ENCODE assay signal across 9 mouse cellular contexts in genomic region chr9:69502504-69502903, GRCm38 (mm10). TPM values are rescaled to one million over a fixed set of nuclear protein-coding genes. Genes with fewer than 3 reads are reported as not detected.
DNase-seq lines count a peak whose midpoint lies in the region; ATAC-seq and TF ChIP-seq lines count a peak whose summit lies in the region.
"Had no signal": no experiment of that assay in that cellular context is flagged by ENCODE, and none has a peak within 500 bp of the region (broad histone marks: within the 10 kb centered on the region; RNA-seq: fewer than 3 reads in every experiment).

No protein-coding gene starts in this region.

- peak; percentile 78 for TF ChIP-seq CTCF in heart, postnatal 0 days (IDR thresholded peaks at IDR 0.05; ENCODE audit: low read depth)

- H3K9me3 ChIP-seq in heart, postnatal 0 days (replicated peaks; ENCODE audit: control insufficient read depth, low read length) = no peaks in the 10 kb centered on the region
- H3K9me3 ChIP-seq in heart, embryonic 10.5 days = no peaks in the 10 kb centered on the region
- H3K9me3 ChIP-seq: embryonic facial prominence, embryonic 13.5 days had no signal

- no peak overlapping the region for H3K4me2 ChIP-seq in heart, postnatal 0 days (ENCODE audit: low read depth, low read length)
- H3K4me2 ChIP-seq: embryonic facial prominence, embryonic 13.5 days had no signal

- no peaks in the 10 kb centered on the region for H3K4me1 ChIP-seq in heart, postnatal 0 days (ENCODE audit: control insufficient read depth, insufficient read depth)
- H3K4me1 ChIP-seq in heart, embryonic 10.5 days = no peaks in the 10 kb centered on the region

- H3K27ac ChIP-seq in heart, postnatal 0 days (ENCODE audit: low read depth) = no peak overlapping the region
- H3K27ac ChIP-seq in heart, embryonic 10.5 days = no peak overlapping the region
- H3K27ac ChIP-seq: embryonic facial prominence, embryonic 13.5 days had no signal

- H3K27me3 ChIP-seq in heart, postnatal 0 days (ENCODE audit: control insufficient read depth, insufficient read depth, low read length) = peaks cover 11% of the 10 kb centered on the region
- peaks cover 18% of the 10 kb centered on the region; the same call in 1 of the 2 replicates for H3K27me3 ChIP-seq in heart, embryonic 10.5 days (ENCODE audit: insufficient read depth, poor library complexity, severe bottlenecking)
- H3K27me3 ChIP-seq: embryonic facial prominence, embryonic 13.5 days had no signal

- no peak for DNase-seq in heart, postnatal 0 days (ENCODE audit: low spot score)
- DNase-seq in heart, embryonic 10.5 days (ENCODE audit: low spot score) = no peak
- DNase-seq in NIH3T3 (ENCODE audit: low read depth) = peak; percentile 88
- DNase-seq in cerebellum, adult 9-11 months = peak; percentile 28
- peak; percentile 21 for DNase-seq in gastrocnemius, postnatal 25 days
- peak; percentile 22 to 76 for DNase-seq in left cerebral cortex, adult 8-10 months (ENCODE audit: low spot score in 2 of 2)
- peak; percentile 60 for DNase-seq in thymus, postnatal 14 days

- ATAC-seq in heart, postnatal 0 days (ENCODE audit: insufficient read depth, low read depth) = no peak
- 0 out of 2 replicates have a peak, but pooled peaks have one; percentile 50 for ATAC-seq in monocyte, adult 5-6 weeks (replicated peaks; ENCODE audit: insufficient number of reproducible peaks, low FRiP score, low TSS enrichment, poor library complexity, severe bottlenecking)

- WGBS in heart, postnatal 0 days = 27% methylated on average over 6 of the region's 6 CpGs
- WGBS in heart, embryonic 10.5 days = 33% methylated on average over 6 of the region's 6 CpGs

- H3K9ac ChIP-seq in heart, postnatal 0 days (replicated peaks; ENCODE audit: low read depth, low read length) = no peak overlapping the region
- H3K9ac ChIP-seq: embryonic facial prominence, embryonic 13.5 days had no signal

- no peaks in the 10 kb centered on the region for H3K36me3 ChIP-seq in heart, postnatal 0 days (replicated peaks; ENCODE audit: control insufficient read depth, insufficient read depth, low read length)
- H3K36me3 ChIP-seq in heart, embryonic 10.5 days = no peaks in the 10 kb centered on the region
- H3K36me3 ChIP-seq: embryonic facial prominence, embryonic 13.5 days had no signal

- H3K4me3 ChIP-seq in heart, postnatal 0 days (ENCODE audit: low read depth, low read length) = no peak overlapping the region
- no peak overlapping the region for H3K4me3 ChIP-seq in heart, embryonic 10.5 days
- H3K4me3 ChIP-seq: embryonic facial prominence, embryonic 13.5 days had no signal

- TF ChIP-seq EP300 in heart, postnatal 0 days (IDR thresholded peaks at IDR 0.05; ENCODE audit: low read depth) = no peak

RNA-seq across cellular contexts. Expression of gene Anxa2, which starts 49.1 kb away (rescaled TPM):
- 367 and 369 TPM in 2 replicates for total RNA-seq in heart, postnatal 0 days (2014; rRNA removed; ENCODE audit: low replicate concordance)
- polyA plus RNA-seq in heart, postnatal 0 days (2015; fragmentation: Nextera tagmentation; extraction: Ambion mirVana) = 268 and 280 TPM in 2 replicates
- 349 and 412 TPM in 2 replicates for polyA plus RNA-seq in heart, embryonic 10.5 days (2016; fragmentation: Nextera tagmentation; extraction: Ambion mirVana)
- 10 to 100 TPM; 52.8 to 74.7 TPM for total RNA-seq in gastrocnemius, postnatal 25 days (2021)
- 10 to 100 TPM; 12.3 to 16.1 (median 14.6) TPM for total RNA-seq in left cerebral cortex, adult 8-10 months (2022)
- total RNA-seq in monocyte, adult 5-6 weeks (2017) = 428 to 649 TPM (median 479 TPM) in 3 replicates

Comparison
In these comparisons a context has a peak if more than half of its experiments do, and no peak if none do; other contexts are left out.
1. DNase-seq: peak in NIH3T3 (single experiment), cerebellum, adult 9-11 months (single experiment), gastrocnemius, postnatal 25 days (single experiment), left cerebral cortex, adult 8-10 months (2 of 2) and thymus, postnatal 14 days (single experiment); none in heart, postnatal 0 days (single experiment) and heart, embryonic 10.5 days (single experiment).